18 mouse cellular contexts compared by ENCODE assay signal in genomic region chr13:63101761-63102160, GRCm38 (mm10).
DNase-seq lines count a peak whose midpoint lies in the region; TF ChIP-seq lines count a peak whose summit lies in the region.
"Had no signal": no experiment of that assay in that cellular context is flagged by ENCODE, and none has a peak within 500 bp of the region (broad histone marks: within the 10 kb centered on the region; RNA-seq: fewer than 3 reads in every experiment).

No protein-coding gene starts in this region.

- H3K9me3 ChIP-seq in ES-E14 (ENCODE audit: control insufficient read depth, insufficient read depth, low read depth, low read length): no peaks in the 10 kb centered on the region
- H3K9me3 ChIP-seq in hindbrain, embryonic 10.5 days: no peaks in the 10 kb centered on the region
- H3K9me3 ChIP-seq: embryonic facial prominence, embryonic 10.5 days; embryonic facial prominence, embryonic 12.5 days; forebrain, embryonic 10.5 days; forebrain, embryonic 12.5 days had no signal

- H3K27ac ChIP-seq in ES-E14 (ENCODE audit: insufficient read depth, low read depth, low read length, poor library complexity, severe bottlenecking): no peak overlapping the region
- H3K27ac ChIP-seq in hindbrain, embryonic 10.5 days: no peak overlapping the region
- H3K27ac ChIP-seq: embryonic facial prominence, embryonic 10.5 days; embryonic facial prominence, embryonic 12.5 days; forebrain, embryonic 10.5 days; forebrain, embryonic 12.5 days had no signal

- in situ Hi-C loops in ES-E14 (cut with MboI; ENCODE audit: low sequenced_read_pairs in 2 of 2, unreplicated experiment in 2 of 2): no loop called here

- H3K9ac ChIP-seq in ES-E14 (ENCODE audit: insufficient read depth, low read depth, low read length, poor library complexity, severe bottlenecking): no peak overlapping the region
- H3K9ac ChIP-seq: embryonic facial prominence, embryonic 12.5 days; forebrain, embryonic 12.5 days had no signal

- peak; percentile 58 for DNase-seq in ES-CJ7 (ENCODE audit: low read depth, low spot score)
- DNase-seq in ES-E14 (ENCODE audit: low read depth, low spot score): no peak
- peak; percentile 21 for DNase-seq in ZHBTc4 (ENCODE audit: low read depth, low spot score)
- DNase-seq in layer of hippocampus, postnatal 14 days (ENCODE audit: low spot score in 2 of 2): no peak
- DNase-seq in hindbrain, embryonic 10.5 days (ENCODE audit: low spot score): no peak
- DNase-seq: adrenal gland, adult 8-10 months; adrenal gland, postnatal 14 days; adrenal gland, postnatal 36 days; cerebellum, adult 11-12 months; cerebellum, adult 2 months; cerebellum, adult 9-10 months; cerebellum, postnatal 10 days; cerebellum, postnatal 25 days had no signal

- no peaks in the 10 kb centered on the region for H3K27me3 ChIP-seq in hindbrain, embryonic 10.5 days (ENCODE audit: insufficient read depth, poor library complexity, severe bottlenecking)
- H3K27me3 ChIP-seq: embryonic facial prominence, embryonic 12.5 days had no signal

- H3K4me1 ChIP-seq in ES-E14 (ENCODE audit: control insufficient read depth in 2 of 2, insufficient read depth in 2 of 2, low read length in 2 of 2, poor library complexity in 1 of 2): no peaks in the 10 kb centered on the region
- H3K4me1 ChIP-seq in hindbrain, embryonic 10.5 days (replicated peaks): peaks cover 10% of the 10 kb centered on the region
- H3K4me1 ChIP-seq: embryonic facial prominence, embryonic 12.5 days; forebrain, embryonic 12.5 days had no signal

- no peak overlapping the region for H3K4me3 ChIP-seq in ES-E14 (ENCODE audit: insufficient read depth in 1 of 2, low read depth in 1 of 2, low read length in 2 of 2, poor library complexity in 1 of 2, severe bottlenecking in 1 of 2)
- H3K4me3 ChIP-seq in hindbrain, embryonic 10.5 days: no peak overlapping the region
- H3K4me3 ChIP-seq: embryonic facial prominence, embryonic 10.5 days; embryonic facial prominence, embryonic 12.5 days; erythroblast, embryonic 14.5 days; forebrain, embryonic 10.5 days; forebrain, embryonic 12.5 days had no signal

- 83% methylated on average over 12 of the region's 12 CpGs for WGBS in hindbrain, embryonic 10.5 days

- H3K36me3 ChIP-seq in ES-E14 (ENCODE audit: control insufficient read depth, insufficient read depth, low read length, poor library complexity, severe bottlenecking): no peaks in the 10 kb centered on the region
- no peaks in the 10 kb centered on the region for H3K36me3 ChIP-seq in hindbrain, embryonic 10.5 days
- H3K36me3 ChIP-seq: embryonic facial prominence, embryonic 10.5 days; embryonic facial prominence, embryonic 12.5 days; forebrain, embryonic 10.5 days; forebrain, embryonic 12.5 days had no signal

TF ChIP-seq in ES-E14, 5 proteins besides CTCF, POLR2A, EP300 and RAD21:
- TF ChIP-seq ZC3H11A (IDR thresholded peaks at IDR 0.05; ENCODE audit: borderline replicate concordance, low read depth, low read length) (no peak), MAFK (IDR thresholded peaks at IDR 0.05; ENCODE audit: insufficient read depth, low read depth, low read length) (peak; percentile 37; the same call in 1 of the 2 replicates)

Comparison
In these comparisons a context has a peak if more than half of its experiments do, and no peak if none do; other contexts are left out.
1. DNase-seq: peak in ES-CJ7 (single experiment) and ZHBTc4 (single experiment); none in ES-E14 (single experiment), layer of hippocampus, postnatal 14 days (0 of 2) and hindbrain, embryonic 10.5 days (single experiment).